Mouse (Mus musculus) testis, postnatal 10 days (tissue): ENCODE results near the gene Ncoa3.

Source experiments
- DNase-seq: peaks from one replicate; pipeline ENCODE4 v3.0.0; 2021; ENCODE audit warnings: low spot score

Gene Ncoa3

DNA sequence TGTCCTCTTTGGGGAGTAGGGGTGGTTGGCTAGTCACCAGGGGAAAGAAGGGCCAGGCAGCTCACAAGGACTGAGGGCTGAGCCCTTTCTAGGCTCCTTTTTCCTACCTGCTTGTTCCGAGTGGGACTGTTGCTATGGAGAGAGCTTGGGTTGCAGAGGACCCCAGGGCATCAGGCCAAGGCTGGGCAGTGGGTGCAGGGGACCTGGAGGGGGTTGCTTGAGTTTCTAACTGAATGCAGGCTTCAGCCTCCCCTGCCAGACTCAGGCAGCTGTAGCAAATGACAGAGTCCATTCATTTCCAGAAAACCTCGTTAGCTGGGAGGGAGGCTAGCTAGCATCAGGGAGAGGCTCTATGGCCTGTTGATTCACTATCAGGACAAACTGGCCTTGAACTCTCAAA is 114.2 kb downstream of the Ncoa3 start:
- DNase-seq = no peak

GRCm38 (mm10) chr2:166107911-166108310 is 115.5 kb downstream of the Ncoa3 start:
- no peak for DNase-seq

- peak; percentile 94 for DNase-seq
Measured at GRCm38 (mm10) chr2:166108326-166108725, 115.9 kb downstream of the Ncoa3 start.

DNA sequence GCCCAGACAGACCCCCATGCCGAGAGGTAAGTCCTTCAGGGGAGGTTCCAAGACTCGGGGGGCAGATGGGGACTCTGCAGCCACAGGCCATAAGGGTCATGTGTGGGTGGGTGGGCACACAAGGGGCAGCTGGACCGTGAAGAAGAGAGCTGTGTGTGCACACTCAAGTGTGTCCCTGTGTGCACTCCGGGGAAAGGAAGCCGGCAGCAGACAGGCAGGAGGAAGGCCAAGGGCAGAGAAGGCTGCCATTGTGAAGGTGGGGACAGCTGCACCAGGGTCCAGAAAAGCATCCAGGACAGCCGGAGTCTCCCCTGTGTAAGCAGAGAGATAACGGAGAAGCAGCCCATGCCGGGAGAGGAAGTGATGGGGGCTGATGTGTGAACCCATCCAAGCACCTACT is 118.3 kb downstream of the Ncoa3 start:
- no peak for DNase-seq

DNA sequence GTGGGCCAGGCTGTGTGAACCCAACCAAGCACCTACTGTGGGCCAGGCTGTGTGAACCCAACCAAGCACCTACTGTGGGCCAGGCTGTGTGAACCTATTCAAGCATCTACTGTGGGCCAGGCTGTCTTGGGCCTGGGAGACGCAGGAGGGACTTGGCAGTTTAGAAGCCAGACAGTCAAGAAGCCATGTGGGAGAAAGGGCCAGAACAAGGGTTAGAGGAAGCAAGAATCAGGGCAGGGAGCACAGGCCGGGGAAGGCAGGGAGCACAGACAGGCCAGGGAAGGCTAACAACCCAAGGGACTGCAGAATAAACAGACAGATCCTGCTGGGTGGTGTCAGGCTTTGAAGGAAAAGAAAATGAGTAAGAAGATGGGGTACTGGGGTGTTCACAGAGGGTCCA is 118.8 kb downstream of the Ncoa3 start:
- no peak for DNase-seq

- DNase-seq = no peak
Measured at GRCm38 (mm10) chr2:166111831-166112250, 119.4 kb downstream of the Ncoa3 start.

- DNase-seq = no peak
Measured at GRCm38 (mm10) chr2:166112986-166113385, 120.5 kb downstream of the Ncoa3 start.

DNA sequence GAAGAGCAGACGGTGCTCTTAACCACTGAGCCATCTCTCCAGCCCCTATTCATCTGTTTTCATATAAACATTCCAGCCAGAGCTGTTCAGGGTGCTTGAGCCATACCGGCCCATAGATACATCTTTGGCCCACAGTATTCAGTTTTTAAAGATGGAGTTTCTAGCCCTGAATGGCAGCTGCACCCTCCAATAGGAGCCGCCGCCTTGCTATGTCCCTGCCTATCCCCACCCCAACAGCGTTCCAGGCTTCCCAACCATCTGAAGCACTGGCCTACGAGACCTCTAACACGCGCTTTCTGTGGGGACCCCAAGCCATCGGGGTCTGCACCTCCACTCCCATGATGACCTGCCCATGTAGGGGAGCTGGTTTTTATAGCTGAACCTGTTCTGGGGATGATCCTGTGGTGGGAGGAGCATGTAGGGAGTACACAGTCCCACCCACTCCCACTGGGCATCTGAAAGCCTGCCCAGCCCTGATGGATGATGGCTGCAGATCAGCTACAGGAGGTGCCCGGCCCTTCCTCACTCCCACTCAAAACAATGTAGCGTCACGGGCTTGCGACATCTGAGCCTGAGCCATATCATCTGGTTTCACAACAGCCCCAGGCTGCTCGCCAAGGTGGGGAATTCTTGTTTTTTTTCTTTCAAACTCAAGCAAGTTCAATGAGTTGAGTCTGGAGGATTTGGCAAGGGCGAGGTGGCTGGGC is 123.3 kb downstream of the Ncoa3 start:
- peak; percentile 74 for DNase-seq

- DNase-seq = no peak
Measured at GRCm38 (mm10) chr2:166116278-166116608, 123.8 kb downstream of the Ncoa3 start.

GRCm38 (mm10) chr2:166116704-166117103 is 124.3 kb downstream of the Ncoa3 start:
- no peak for DNase-seq

DNA sequence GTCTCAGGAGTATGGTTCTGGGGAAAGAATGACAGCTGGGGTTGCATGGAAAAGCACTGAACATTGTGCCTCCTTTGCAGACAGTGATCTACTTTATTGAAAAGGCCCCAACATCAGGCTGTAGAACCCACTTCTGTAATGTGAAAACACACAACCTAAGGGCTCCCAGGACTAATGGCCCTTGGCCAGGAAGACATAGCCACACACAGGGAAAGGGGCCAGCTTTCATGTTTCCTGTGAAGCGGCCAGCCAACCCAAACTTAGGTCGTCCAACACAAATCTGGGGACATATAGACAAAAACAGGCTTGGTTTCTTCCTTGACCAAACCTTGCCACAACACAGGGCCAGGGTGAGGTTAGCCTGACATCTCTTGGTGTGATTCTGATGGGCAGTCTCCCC is 127.6 kb downstream of the Ncoa3 start:
- no peak for DNase-seq

GRCm38 (mm10) chr2:166121681-166122355 is 129.4 kb downstream of the Ncoa3 start:
- DNase-seq = no peak

GRCm38 (mm10) chr2:166122781-166123180 is 130.3 kb downstream of the Ncoa3 start:
- DNase-seq = peak; percentile 87
